8 mouse cellular contexts compared by ENCODE assay signal in the genomic region with DNA sequence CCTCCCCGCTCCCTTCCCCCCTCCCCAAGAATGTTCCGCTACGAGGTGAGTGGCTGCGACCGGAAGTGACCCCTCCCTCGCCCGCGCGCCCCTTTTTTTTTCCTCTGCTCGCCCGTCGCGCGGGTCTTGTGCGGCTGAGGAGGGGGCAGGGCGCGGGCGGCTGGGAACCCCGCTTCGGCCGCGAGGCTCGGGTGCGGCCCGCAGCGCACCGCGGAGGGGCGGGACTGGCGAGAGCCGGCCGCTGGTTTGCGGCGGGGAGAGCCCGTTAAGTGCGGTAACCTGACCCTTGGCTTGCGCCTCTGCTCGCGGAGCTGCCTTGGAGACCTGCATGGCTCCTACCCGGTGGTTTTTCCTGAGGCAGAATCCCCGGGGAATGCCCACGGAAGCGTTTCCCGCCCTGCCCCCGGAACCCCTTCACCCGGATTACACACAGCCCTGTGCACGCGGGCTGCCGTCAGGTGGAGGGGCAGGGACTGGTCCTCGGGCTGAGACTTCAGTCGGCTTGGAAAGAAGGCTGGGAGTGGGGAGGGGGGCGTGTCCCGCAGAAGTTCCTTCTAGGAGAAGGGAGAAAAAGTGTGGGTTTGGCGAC. TPM values are rescaled to one million over a fixed set of nuclear protein-coding genes. Genes with fewer than 3 reads are reported as not detected.
DNase-seq lines count a peak whose midpoint lies in the region; ATAC-seq and TF ChIP-seq lines count a peak whose summit lies in the region.

No protein-coding gene starts in this region.

- peak overlapping the region; percentile 74 for H3K9ac ChIP-seq in forebrain, postnatal 0 days

- H3K36me3 ChIP-seq in forebrain, postnatal 0 days (ENCODE audit: insufficient read depth): peaks cover 4% of the 10 kb centered on the region; the same call in 1 of the 2 replicates

- intact Hi-C loops in heart, postnatal 25 days (cut with DNase I): loop anchor here (2.0 to 10.0 kb wide), 4 partner anchors 54 to 882 kb away; a partner anchor contains a TSS

- H3K27ac ChIP-seq in forebrain, postnatal 0 days (ENCODE audit: low read depth, low read length): peak overlapping the region; percentile 86

- 2% methylated on average over 44 of the region's 54 CpGs for WGBS in forebrain, postnatal 0 days

- TF ChIP-seq CTCF in forebrain, postnatal 0 days (IDR thresholded peaks at IDR 0.05; ENCODE audit: low read depth): no peak

- peak overlapping the region; percentile 97 for H3K4me3 ChIP-seq in forebrain, postnatal 0 days (ENCODE audit: low read depth, low read length)

- peak overlapping the region; percentile 87 for H3K4me2 ChIP-seq in forebrain, postnatal 0 days (ENCODE audit: low read depth)

- H3K4me1 ChIP-seq in forebrain, postnatal 0 days (ENCODE audit: insufficient read depth): peaks cover 16% of the 10 kb centered on the region

- DNase-seq in cerebellum, adult 11 months: no peak
- DNase-seq in brain, embryonic 18.5 days (ENCODE audit: low read depth, low spot score): peak; percentile 2
- DNase-seq in forebrain, postnatal 0 days: no peak
- peak; percentile 30 for DNase-seq in heart, postnatal 25 days (ENCODE audit: low spot score)
- peak; percentile 61 to 71 for DNase-seq in kidney, postnatal 36 days
- DNase-seq in lung, postnatal 36 days: peak; percentile 63
- peak; percentile 49 for DNase-seq in skeletal muscle tissue, adult 2 months (ENCODE audit: low read depth, low spot score)

- no peaks in the 10 kb centered on the region for H3K9me3 ChIP-seq in forebrain, postnatal 0 days (ENCODE audit: low read length)

- ATAC-seq in cerebellum, adult (ENCODE audit: insufficient number of reproducible peaks, low FRiP score, low TSS enrichment): peak; percentile 34; the same call in 1 of the 2 replicates
- peak; percentile 57 for ATAC-seq in forebrain, postnatal 0 days

- H3K27me3 ChIP-seq in forebrain, postnatal 0 days (ENCODE audit: insufficient read depth, low read length): no peaks in the 10 kb centered on the region

RNA-seq across cellular contexts. Expression of a gene that starts 0.4 kb away (rescaled TPM):
- 7.2 and 12.1 TPM in 2 replicates for total RNA-seq in forebrain, postnatal 0 days (2014; rRNA removed)
- polyA plus RNA-seq in forebrain, postnatal 0 days (2015; fragmentation: Nextera tagmentation; extraction: Ambion mirVana): 7.7 and 11.8 TPM in 2 replicates
- total RNA-seq in heart, postnatal 25 days (2021): 10 to 100 TPM; 25.1 to 25.7 TPM

RNA-seq across cellular contexts. Expression of a gene that starts 26.3 kb away (rescaled TPM):
- not detected in 2 replicates for total RNA-seq in forebrain, postnatal 0 days (2014; rRNA removed)
- not detected in 2 replicates for polyA plus RNA-seq in forebrain, postnatal 0 days (2015; fragmentation: Nextera tagmentation; extraction: Ambion mirVana)
- not detected for total RNA-seq in heart, postnatal 25 days (2021)

RNA-seq across cellular contexts. Expression of a gene that starts 37.7 kb away (rescaled TPM):
- not detected in 2 replicates for total RNA-seq in forebrain, postnatal 0 days (2014; rRNA removed)
- not detected in 2 replicates for polyA plus RNA-seq in forebrain, postnatal 0 days (2015; fragmentation: Nextera tagmentation; extraction: Ambion mirVana)
- not detected for total RNA-seq in heart, postnatal 25 days (2021)

RNA-seq across cellular contexts. Expression of a gene that starts 51.8 kb away (rescaled TPM):
- total RNA-seq in forebrain, postnatal 0 days (2014; rRNA removed): not detected in 2 replicates
- not detected in 2 replicates for polyA plus RNA-seq in forebrain, postnatal 0 days (2015; fragmentation: Nextera tagmentation; extraction: Ambion mirVana)
- total RNA-seq in heart, postnatal 25 days (2021): not detected

RNA-seq across cellular contexts. Expression of a gene that starts 53.1 kb away (rescaled TPM):
- 27.3 and 30.3 TPM in 2 replicates for total RNA-seq in forebrain, postnatal 0 days (2014; rRNA removed)
- 2.3 and 3.1 TPM in 2 replicates for polyA plus RNA-seq in forebrain, postnatal 0 days (2015; fragmentation: Nextera tagmentation; extraction: Ambion mirVana)
- 10 to 100 TPM; 89.3 to 92.0 TPM for total RNA-seq in heart, postnatal 25 days (2021)

Comparison
In these comparisons a context has a peak if more than half of its experiments do, and no peak if none do; other contexts are left out.
1. DNase-seq: peak in brain, embryonic 18.5 days (single experiment), heart, postnatal 25 days (single experiment), kidney, postnatal 36 days (2 of 2), lung, postnatal 36 days (single experiment) and skeletal muscle tissue, adult 2 months (single experiment); none in cerebellum, adult 11 months (single experiment) and forebrain, postnatal 0 days (single experiment).